Mouse (Mus musculus) retina, postnatal 7 days (tissue): ENCODE results near the gene Adgrg2.
A peak's percentile ranks its signal among the peaks of the same experiment; 100 is the strongest.

Experiments used
- DNase-seq: peaks from one replicate; pipeline ENCODE4 v3.0.0-alpha.2; 2012; ENCODE audit warnings: low read depth, low spot score

The Adgrg2 gene

GRCm38 (mm10) chrX:160502048-160503041 is 111.9 kb downstream of the Adgrg2 start, which contains the start of gene Phka2:
Gene Phka2 (plus strand): TSS chrX:160502166.
- peak; percentile 51 for DNase-seq

- no peak for DNase-seq
Observed at GRCm38 (mm10) chrX:160509046-160509445, 118.6 kb downstream of the Adgrg2 start.

- DNase-seq: no peak
Observed at GRCm38 (mm10) chrX:160510197-160510596, 119.7 kb downstream of the Adgrg2 start.

GRCm38 (mm10) chrX:160516027-160516426 is 125.5 kb downstream of the Adgrg2 start:
- no peak for DNase-seq

- DNase-seq: no peak
Observed at GRCm38 (mm10) chrX:160542772-160543171, 152.3 kb downstream of the Adgrg2 start.
